Comparison of ENCODE assay signal across 31 mouse cellular contexts in the genomic region with DNA sequence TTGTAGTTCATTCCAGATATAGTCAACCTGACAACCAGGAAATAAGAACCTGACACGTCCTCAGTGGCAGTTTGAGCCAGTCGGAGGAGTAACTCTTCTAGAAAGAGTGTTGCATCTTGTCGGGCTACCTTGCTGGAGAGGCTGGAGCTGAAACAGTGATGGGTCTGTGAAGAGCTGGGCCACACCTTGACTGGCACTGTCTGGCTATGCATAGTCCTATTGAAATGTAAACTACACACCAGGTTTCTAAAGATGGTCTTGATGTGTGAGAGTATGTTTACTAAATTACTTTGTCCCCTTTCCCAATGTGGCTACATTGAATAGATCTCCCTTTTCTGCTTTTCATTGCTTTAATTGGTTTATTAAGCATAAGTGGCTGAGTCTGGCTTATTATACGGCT.
"Had no signal": no experiment of that assay in that cellular context is flagged by ENCODE, and none has a peak within 500 bp of the region (broad histone marks: within the 10 kb centered on the region; RNA-seq: fewer than 3 reads in every experiment).

No protein-coding gene starts in this region.

- H3K9me3 ChIP-seq: limb, embryonic 10.5 days; limb, embryonic 12.5 days; limb, embryonic 13.5 days; limb, embryonic 15.5 days; liver, embryonic 12.5 days; liver, embryonic 13.5 days; liver, embryonic 15.5 days; lung, embryonic 15.5 days; megakaryocyte, embryonic 14.5 days; midbrain, embryonic 10.5 days; midbrain, embryonic 12.5 days; midbrain, embryonic 15.5 days; neural tube, embryonic 12.5 days; neural tube, embryonic 13.5 days had no signal

- H3K4me3 ChIP-seq: limb, embryonic 10.5 days; limb, embryonic 12.5 days; limb, embryonic 13.5 days; limb, embryonic 15.5 days; liver, embryonic 12.5 days; liver, embryonic 13.5 days; liver, embryonic 15.5 days; lung, embryonic 15.5 days; megakaryocyte, embryonic 14.5 days; midbrain, embryonic 10.5 days; midbrain, embryonic 12.5 days; midbrain, embryonic 15.5 days; myocyte; neural tube, embryonic 12.5 days; neural tube, embryonic 13.5 days had no signal

- H3K36me3 ChIP-seq: limb, embryonic 10.5 days; limb, embryonic 12.5 days; limb, embryonic 13.5 days; limb, embryonic 15.5 days; liver, embryonic 12.5 days; liver, embryonic 13.5 days; liver, embryonic 15.5 days; lung, embryonic 15.5 days; midbrain, embryonic 10.5 days; midbrain, embryonic 12.5 days; midbrain, embryonic 15.5 days; neural tube, embryonic 12.5 days; neural tube, embryonic 13.5 days had no signal

- H3K27me3 ChIP-seq: limb, embryonic 12.5 days; limb, embryonic 13.5 days; limb, embryonic 15.5 days; liver, embryonic 12.5 days; liver, embryonic 13.5 days; liver, embryonic 15.5 days; lung, embryonic 15.5 days; midbrain, embryonic 12.5 days; midbrain, embryonic 15.5 days; neural tube, embryonic 12.5 days; neural tube, embryonic 13.5 days had no signal

- H3K4me2 ChIP-seq: limb, embryonic 12.5 days; limb, embryonic 13.5 days; limb, embryonic 15.5 days; liver, embryonic 11.5 days; liver, embryonic 12.5 days; liver, embryonic 13.5 days; liver, embryonic 15.5 days; lung, embryonic 14.5 days; lung, embryonic 15.5 days; midbrain, embryonic 12.5 days; midbrain, embryonic 15.5 days; neural tube, embryonic 12.5 days; neural tube, embryonic 13.5 days had no signal

- H3K9ac ChIP-seq: limb, embryonic 12.5 days; limb, embryonic 13.5 days; limb, embryonic 15.5 days; liver, embryonic 12.5 days; liver, embryonic 13.5 days; liver, embryonic 14.5 days; liver, embryonic 15.5 days; liver, postnatal 0 days; lung, embryonic 14.5 days; lung, embryonic 15.5 days; midbrain, embryonic 12.5 days; midbrain, embryonic 15.5 days; neural tube, embryonic 12.5 days; neural tube, embryonic 13.5 days had no signal

- ATAC-seq: liver, embryonic 12.5 days; liver, postnatal 0 days; lung, postnatal 0 days; midbrain, embryonic 15.5 days; midbrain, embryonic 16.5 days had no signal

- DNase-seq: left cerebral cortex, postnatal 4 days; liver; liver, embryonic 13.5 days; liver, postnatal 0 days; lung, adult 18-20 months; lung, adult 2 months; lung, embryonic 14.5 days; lung, postnatal 10 days; lung, postnatal 14 days; lung, postnatal 36 days; lung, postnatal 4 days; midbrain, embryonic 14.5 days had no signal

- H3K4me1 ChIP-seq: limb, embryonic 13.5 days; liver, embryonic 12.5 days; liver, embryonic 13.5 days; liver, embryonic 15.5 days; lung, embryonic 15.5 days; megakaryocyte, embryonic 14.5 days; midbrain, embryonic 10.5 days; midbrain, embryonic 12.5 days; midbrain, embryonic 15.5 days; neural tube, embryonic 12.5 days; neural tube, embryonic 13.5 days had no signal

- H3K27ac ChIP-seq: limb, embryonic 10.5 days; limb, embryonic 12.5 days; limb, embryonic 13.5 days; limb, embryonic 15.5 days; liver, embryonic 12.5 days; liver, embryonic 13.5 days; liver, embryonic 14.5 days; liver, embryonic 15.5 days; lung, embryonic 15.5 days; macrophage; midbrain, embryonic 10.5 days; midbrain, embryonic 12.5 days; midbrain, embryonic 15.5 days; neural tube, embryonic 12.5 days; neural tube, embryonic 13.5 days had no signal
